ENCODE assay signal across 8 mouse cellular contexts in genomic region chr12:85280105-85280844, GRCm38 (mm10). TPM values are rescaled to one million over a fixed set of nuclear protein-coding genes. Genes with fewer than 3 reads are reported as not detected.
DNase-seq lines count a peak whose midpoint lies in the region; ATAC-seq and TF ChIP-seq lines count a peak whose summit lies in the region.

No protein-coding gene starts in this region.

- WGBS in forebrain, embryonic 16.5 days, result under 1% methylated on average over 31 of the region's 31 CpGs
- WGBS in lung, embryonic 14.5 days, result under 1% methylated on average over 31 of the region's 31 CpGs
- under 1% methylated on average over 31 of the region's 31 CpGs for whole genome bisulfite sequencing in olfactory bulb, adult 2 months
- under 1% methylated on average over 31 of the region's 31 CpGs for WGBS in thymus, adult 2 months

- peak; percentile 98 for DNase-seq in ES-E14 (ENCODE audit: low read depth, low spot score)
- DNase-seq in cerebellum, adult 11-12 months, result peak; percentile 98
- peak; percentile 98 to 99 for DNase-seq in heart, postnatal 36 days
- DNase-seq in layer of hippocampus, adult 2 months (ENCODE audit: low spot score in 2 of 2), result peak; percentile 96 to 97
- DNase-seq in lung, embryonic 14.5 days, result peak; percentile 99
- peak; percentile 98 for DNase-seq in thymus, adult 2 months

- TF ChIP-seq CTCF in layer of hippocampus, adult 2 months (conservative IDR thresholded peaks at IDR 0.05), result no peak; the same call in 1 of the 2 replicates
- TF ChIP-seq CTCF in lung, embryonic 14.5 days (IDR thresholded peaks at IDR 0.05; ENCODE audit: low read depth), result no peak
- no peak for TF ChIP-seq CTCF in olfactory bulb, adult 2 months (IDR thresholded peaks at IDR 0.05; ENCODE audit: insufficient read depth, low read depth, low read length)
- TF ChIP-seq CTCF in thymus, adult 2 months (IDR thresholded peaks at IDR 0.05; ENCODE audit: borderline replicate concordance, control insufficient read depth, extremely low read depth, insufficient read depth, low read length, poor library complexity), result peak; percentile 49; the same call in 1 of the 2 replicates

- H3K36me3 ChIP-seq in ES-E14 (ENCODE audit: control insufficient read depth, insufficient read depth, low read length, poor library complexity, severe bottlenecking), result peaks cover 7% of the 10 kb centered on the region; the same call in 1 of the 2 replicates
- no peaks in the 10 kb centered on the region for H3K36me3 ChIP-seq in forebrain, embryonic 16.5 days (ENCODE audit: control insufficient read depth, insufficient read depth)
- 0 out of 2 replicates have a peak, but pooled peaks cover 2% of the 10 kb centered on the region for H3K36me3 ChIP-seq in lung, embryonic 14.5 days (ENCODE audit: insufficient read depth)
- H3K36me3 ChIP-seq in thymus, adult 2 months (ENCODE audit: control insufficient read depth, insufficient read depth, low read length), result 0 out of 2 replicates have a peak, but pooled peaks cover 4% of the 10 kb centered on the region

- in situ Hi-C loops in ES-E14 (cut with MboI; ENCODE audit: low sequenced_read_pairs in 2 of 2, unreplicated experiment in 2 of 2), result no loop called here

- peak; percentile 99 for ATAC-seq in forebrain, embryonic 16.5 days
- ATAC-seq in lung, embryonic 14.5 days (ENCODE audit: insufficient read depth), result peak; percentile 98

- TF ChIP-seq POLR2A in olfactory bulb, adult 2 months (IDR thresholded peaks at IDR 0.05; ENCODE audit: insufficient read depth, low read depth, low read length), result no peak
- peak; percentile 92 for TF ChIP-seq POLR2A in thymus, adult 2 months (IDR thresholded peaks at IDR 0.05; ENCODE audit: control insufficient read depth, extremely low read depth, insufficient read depth, low read length, poor library complexity)

- peak overlapping the region; percentile 96 for H3K4me2 ChIP-seq in forebrain, embryonic 16.5 days (ENCODE audit: low read length)
- peak overlapping the region; percentile 96 for H3K4me2 ChIP-seq in lung, embryonic 14.5 days

- H3K9me3 ChIP-seq in ES-E14 (ENCODE audit: control insufficient read depth, insufficient read depth, low read depth, low read length), result no peaks in the 10 kb centered on the region
- no peaks in the 10 kb centered on the region for H3K9me3 ChIP-seq in forebrain, embryonic 16.5 days (ENCODE audit: control insufficient read depth, low read length)
- H3K9me3 ChIP-seq in lung, embryonic 14.5 days (ENCODE audit: low read depth, low read length), result no peaks in the 10 kb centered on the region

- no peaks in the 10 kb centered on the region for H3K27me3 ChIP-seq in forebrain, embryonic 16.5 days (replicated peaks; ENCODE audit: control insufficient read depth, insufficient read depth, low read length)
- no peaks in the 10 kb centered on the region for H3K27me3 ChIP-seq in lung, embryonic 14.5 days (ENCODE audit: insufficient read depth, low read length)
- H3K27me3 ChIP-seq in thymus, adult 2 months (ENCODE audit: control insufficient read depth, insufficient read depth, low read length), result no peaks in the 10 kb centered on the region

- peak overlapping the region; percentile 90 to 93 for H3K4me3 ChIP-seq in ES-E14 (ENCODE audit: insufficient read depth in 1 of 2, low read depth in 1 of 2, low read length in 2 of 2, poor library complexity in 1 of 2, severe bottlenecking in 1 of 2)
- H3K4me3 ChIP-seq in forebrain, embryonic 16.5 days (replicated peaks; ENCODE audit: low read length), result peak overlapping the region; percentile 86
- peak overlapping the region; percentile 87 for H3K4me3 ChIP-seq in layer of hippocampus, adult 2 months
- peak overlapping the region; percentile 82 for H3K4me3 ChIP-seq in lung, embryonic 14.5 days (ENCODE audit: low read depth, low read length)
- peak overlapping the region; percentile 61 for H3K4me3 ChIP-seq in olfactory bulb, adult 2 months (ENCODE audit: insufficient read depth, low read depth, low read length)
- peak overlapping the region; percentile 83 for H3K4me3 ChIP-seq in thymus, adult 2 months (ENCODE audit: control insufficient read depth, insufficient read depth, low read length)

- H3K9ac ChIP-seq in ES-E14 (ENCODE audit: insufficient read depth, low read depth, low read length, poor library complexity, severe bottlenecking), result peak overlapping the region; percentile 93
- peak overlapping the region; percentile 94 for H3K9ac ChIP-seq in forebrain, embryonic 16.5 days (replicated peaks; ENCODE audit: low read depth, low read length)
- peak overlapping the region; percentile 87 for H3K9ac ChIP-seq in lung, embryonic 14.5 days

- peak overlapping the region; percentile 53 for H3K27ac ChIP-seq in ES-E14 (ENCODE audit: insufficient read depth, low read depth, low read length, poor library complexity, severe bottlenecking)
- H3K27ac ChIP-seq in forebrain, embryonic 16.5 days (ENCODE audit: low read length), result peak overlapping the region; percentile 77
- peak overlapping the region; percentile 97 for H3K27ac ChIP-seq in layer of hippocampus, adult 2 months
- H3K27ac ChIP-seq in lung, embryonic 14.5 days (ENCODE audit: low read depth), result peak overlapping the region; percentile 77
- H3K27ac ChIP-seq in olfactory bulb, adult 2 months (ENCODE audit: insufficient read depth, low read depth, low read length), result peak overlapping the region; percentile 28
- peak overlapping the region; percentile 71 for H3K27ac ChIP-seq in thymus, adult 2 months (ENCODE audit: control insufficient read depth, insufficient read depth, low read length)

- peaks cover 2 to 3% of the 10 kb centered on the region in 2 experiments; a peak in 2 of 4 replicates for H3K4me1 ChIP-seq in ES-E14 (ENCODE audit: control insufficient read depth in 2 of 2, insufficient read depth in 2 of 2, low read length in 2 of 2, poor library complexity in 1 of 2)
- H3K4me1 ChIP-seq in forebrain, embryonic 16.5 days (replicated peaks; ENCODE audit: control insufficient read depth, insufficient read depth, low read length), result peaks cover 9% of the 10 kb centered on the region
- peaks cover 5% of the 10 kb centered on the region; the same call in 1 of the 2 replicates for H3K4me1 ChIP-seq in lung, embryonic 14.5 days (ENCODE audit: insufficient read depth)
- no peaks in the 10 kb centered on the region for H3K4me1 ChIP-seq in olfactory bulb, adult 2 months (ENCODE audit: control insufficient read depth, insufficient read depth, low read length)
- H3K4me1 ChIP-seq in thymus, adult 2 months (replicated peaks; ENCODE audit: control insufficient read depth, insufficient read depth, low read length), result peaks cover 4% of the 10 kb centered on the region

- intact Hi-C loops in heart, postnatal 36 days (cut with DNase I), result loop anchor here (1.0 kb wide), 1 partner anchor 8 kb away; the partner anchor contains the start of genes Acyp1 and Zc2hc1c

TF ChIP-seq in ES-E14, 5 proteins besides CTCF, POLR2A, EP300 and RAD21:
- no peak for TF ChIP-seq ZC3H11A (IDR thresholded peaks at IDR 0.05; ENCODE audit: borderline replicate concordance, low read depth, low read length)
- peak; percentile 94 for TF ChIP-seq ZNF384 (IDR thresholded peaks at IDR 0.05; ENCODE audit: low read depth, low read length)
- peak; percentile 92 for TF ChIP-seq CHD2 (IDR thresholded peaks at IDR 0.05; ENCODE audit: low read depth, low read length)
- no peak for TF ChIP-seq HCFC1 (IDR thresholded peaks at IDR 0.05; ENCODE audit: borderline replicate concordance, insufficient read depth, low read length)
- no peak for TF ChIP-seq MAFK (IDR thresholded peaks at IDR 0.05; ENCODE audit: insufficient read depth, low read depth, low read length)

RNA-seq across cellular contexts. Expression of gene Acyp1, which starts 8.0 kb away (rescaled TPM):
- 12.2 and 15.0 TPM in 2 replicates for total RNA-seq in ES-E14 (2012; rRNA removed)
- polyA plus RNA-seq in forebrain, embryonic 16.5 days (2015; fragmentation: Nextera tagmentation; extraction: Ambion mirVana), result 46.9 and 52.8 TPM in 2 replicates
- 10 to 100 TPM; 15.9 to 22.1 TPM for total RNA-seq in heart, postnatal 36 days (2021)
- total RNA-seq in layer of hippocampus, adult 2 months (2021), result 10 to 100 TPM; 26.9 to 31.7 TPM
- polyA plus RNA-seq in lung, embryonic 14.5 days (2014; fragmentation: Nextera tagmentation; extraction: Ambion mirVana), result 37.6 and 42.7 TPM in 2 replicates
- not detected in 2 replicates for polyA plus RNA-seq in olfactory bulb, adult 2 months (2012; ENCODE audit: insufficient read depth, insufficient read length, low replicate concordance, missing spikeins)
- polyA plus RNA-seq in thymus, adult 2 months (2012; rRNA removed), result 14.2 and 15.3 TPM in 2 replicates

RNA-seq across cellular contexts. Expression of gene Zc2hc1c, which starts 8.1 kb away (rescaled TPM):
- total RNA-seq in ES-E14 (2012; rRNA removed), result 0.45 and 0.63 TPM in 2 replicates
- 0.86 and 0.98 TPM in 2 replicates for polyA plus RNA-seq in forebrain, embryonic 16.5 days (2015; fragmentation: Nextera tagmentation; extraction: Ambion mirVana)
- total RNA-seq in heart, postnatal 36 days (2021), result 1 to 10 TPM; 2.3 to 2.9 TPM
- 1 to 10 TPM; 1.2 to 1.3 TPM for total RNA-seq in layer of hippocampus, adult 2 months (2021)
- polyA plus RNA-seq in lung, embryonic 14.5 days (2014; fragmentation: Nextera tagmentation; extraction: Ambion mirVana), result 0.93 and 1.1 TPM in 2 replicates
- polyA plus RNA-seq in olfactory bulb, adult 2 months (2012; ENCODE audit: insufficient read depth, insufficient read length, low replicate concordance, missing spikeins), result not detected in 2 replicates
- 0.05 and 0.15 TPM in 2 replicates for polyA plus RNA-seq in thymus, adult 2 months (2012; rRNA removed)

RNA-seq across cellular contexts. Expression of gene Mlh3, which starts 9.9 kb away (rescaled TPM):
- 12.6 and 13.1 TPM in 2 replicates for total RNA-seq in ES-E14 (2012; rRNA removed)
- 10.7 and 11.7 TPM in 2 replicates for polyA plus RNA-seq in forebrain, embryonic 16.5 days (2015; fragmentation: Nextera tagmentation; extraction: Ambion mirVana)
- 1 to 10 TPM; 7.5 to 8.7 TPM for total RNA-seq in heart, postnatal 36 days (2021)
- 10 to 100 TPM; 19.3 to 19.9 TPM for total RNA-seq in layer of hippocampus, adult 2 months (2021)
- polyA plus RNA-seq in lung, embryonic 14.5 days (2014; fragmentation: Nextera tagmentation; extraction: Ambion mirVana), result 8.8 and 10.2 TPM in 2 replicates
- polyA plus RNA-seq in olfactory bulb, adult 2 months (2012; ENCODE audit: insufficient read depth, insufficient read length, low replicate concordance, missing spikeins), result not detected in 2 replicates
- 4.7 and 5.5 TPM in 2 replicates for polyA plus RNA-seq in thymus, adult 2 months (2012; rRNA removed)

RNA-seq across cellular contexts. Expression of gene Nek9, which starts 58.9 kb away (rescaled TPM):
- 18.1 and 20.4 TPM in 2 replicates for total RNA-seq in ES-E14 (2012; rRNA removed)
- 13.2 and 13.9 TPM in 2 replicates for polyA plus RNA-seq in forebrain, embryonic 16.5 days (2015; fragmentation: Nextera tagmentation; extraction: Ambion mirVana)
- 100 to 1,000 TPM; 100 to 106 TPM for total RNA-seq in heart, postnatal 36 days (2021)
- 10 to 100 TPM; 34.2 to 35.5 TPM for total RNA-seq in layer of hippocampus, adult 2 months (2021)
- 17.2 and 18.2 TPM in 2 replicates for polyA plus RNA-seq in lung, embryonic 14.5 days (2014; fragmentation: Nextera tagmentation; extraction: Ambion mirVana)
- not detected in 2 replicates for polyA plus RNA-seq in olfactory bulb, adult 2 months (2012; ENCODE audit: insufficient read depth, insufficient read length, low replicate concordance, missing spikeins)
- polyA plus RNA-seq in thymus, adult 2 months (2012; rRNA removed), result 32.1 and 34.7 TPM in 2 replicates

Comparison
In these comparisons a context has a peak if more than half of its experiments do, and no peak if none do; other contexts are left out.
1. Peak in every context shown above with its lines: DNase-seq, ATAC-seq, H3K4me3 ChIP-seq and H3K27ac ChIP-seq.
2. H3K27ac ChIP-seq: peak in every context shown above with its lines; median percentile 97 in layer of hippocampus, adult 2 months; 77 in forebrain, embryonic 16.5 days; 77 in lung, embryonic 14.5 days; 71 in thymus, adult 2 months; 53 in ES-E14; 28 in olfactory bulb, adult 2 months.
3. RNA of gene Acyp1, which starts 8.0 kb away (polyA plus RNA-seq): 46.9 to 52.8 TPM in forebrain, embryonic 16.5 days, 37.6 to 42.7 TPM in lung, embryonic 14.5 days and 14.2 to 15.3 TPM in thymus, adult 2 months; not detected in olfactory bulb, adult 2 months; every median in the first group is over 10 times any median in the second.